Mouse (Mus musculus) bone marrow, adult 2 months (tissue): ENCODE data around the gene Slc16a11.

ENCODE experiments used
- CTCF ChIP-seq: fragments of 200-500 bp; IDR thresholded peaks from 2 replicates; pipeline ENCODE4 v1.5.1; 2011; ENCODE audit warnings: low read length, control low read depth; ENCODE audit not compliant: control insufficient read depth, insufficient read depth
- POLR2A ChIP-seq: fragments of 200-500 bp; IDR thresholded peaks from 2 replicates; pipeline ENCODE4 v1.6.1; 2011; ENCODE audit warnings: low read depth, mild to moderate bottlenecking, control low read depth, low read length, borderline replicate concordance; ENCODE audit not compliant: control insufficient read depth

GRCm38 (mm10) chr11:70238591-70239440 lies 26.3 kb downstream of the Slc16a11 start:
- TF ChIP-seq CTCF (no peak), POLR2A (no peak)
